Mouse (Mus musculus) liver, postnatal 0 days (tissue): ENCODE data around the gene Fbxo31.

ENCODE experiments used
- CTCF ChIP-seq: sonication (generic); IDR thresholded peaks from 2 replicates; pipeline ENCODE4 v1.5.1; 2016; ENCODE audit warnings: antibody characterized with exemption, low read depth
- EP300 ChIP-seq: IDR thresholded peaks from 2 replicates; pipeline ENCODE4 v1.6.1; 2016; ENCODE audit warnings: antibody characterized with exemption, low read depth, mild to moderate bottlenecking

- TF ChIP-seq CTCF: no peak
- TF ChIP-seq EP300: no peak
Measured at GRCm38 (mm10) chr8:121541862-121542261, 36.7 kb downstream of the Fbxo31 start.
